Mouse (Mus musculus) frontal cortex, postnatal 36 days (tissue): Measurements from ENCODE around the gene Zfp352.
"Not testable (repeated sequence)": the region's sequence is repeated elsewhere in the genome, so short reads cannot be mapped to it uniquely, and the experiment has no call there.

Experiments used
- DNase-seq, 2 experiments: peaks; one replicate each; pipeline ENCODE4 v3.0.0; 2022; ENCODE audit warnings: low spot score in 2 of 2

The Zfp352 gene

DNA sequence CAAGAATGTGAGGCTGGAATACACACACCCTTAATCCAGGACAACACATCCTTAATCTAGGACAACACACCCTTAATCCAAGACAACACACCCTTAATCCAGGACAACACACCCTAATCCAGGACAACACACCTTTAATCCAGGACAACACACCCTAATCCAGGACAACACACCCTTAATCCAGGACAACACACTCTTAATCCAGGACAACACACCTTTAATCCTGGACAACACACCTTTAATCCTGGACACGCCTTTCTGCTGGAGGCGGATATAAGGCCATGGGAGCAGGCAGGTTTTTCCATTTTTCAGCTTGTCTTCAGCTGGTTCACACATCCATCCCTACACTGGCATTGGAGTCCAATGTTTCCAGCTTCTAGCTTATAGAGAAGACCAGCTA lies at the start of gene Zfp352:
TSS of gene Zfp352 (plus strand) at position 301 of the 400 bp plus-strand sequence.
- no peak for DNase-seq

- DNase-seq = peak; percentile 4 to 34
These were observed 47.6 kb upstream of the Zfp352 start for GRCm38 (mm10) chr4:90170890-90171483.

GRCm38 (mm10) chr4:90174036-90174435 lies 44.6 kb upstream of the Zfp352 start:
- DNase-seq = no peak

DNA sequence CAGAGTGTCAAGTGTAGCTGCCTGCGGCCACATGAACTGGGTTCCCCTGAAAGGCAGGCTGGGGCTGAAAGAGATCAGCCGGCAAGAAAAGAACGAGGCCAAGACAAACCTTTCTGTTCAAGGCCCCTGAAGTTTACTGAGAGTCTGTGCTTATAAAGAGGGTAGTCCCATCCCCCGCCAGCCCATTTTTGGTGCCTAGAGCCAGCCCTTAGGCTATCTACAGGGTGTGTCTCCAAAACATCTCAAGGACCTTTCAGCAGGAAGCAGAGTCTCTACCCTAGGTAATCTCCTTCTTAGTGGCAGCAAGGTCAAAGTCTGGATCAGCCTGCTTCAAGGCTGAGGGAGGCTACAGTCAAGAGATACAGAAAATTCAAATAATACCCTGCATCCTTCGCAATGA lies 15.2 kb upstream of the Zfp352 start:
- DNase-seq = no peak

GRCm38 (mm10) chr4:90211475-90211874 lies 7.1 kb upstream of the Zfp352 start:
- no peak for DNase-seq

GRCm38 (mm10) chr4:90212076-90212475 lies 6.5 kb upstream of the Zfp352 start:
- DNase-seq = no peak

DNA sequence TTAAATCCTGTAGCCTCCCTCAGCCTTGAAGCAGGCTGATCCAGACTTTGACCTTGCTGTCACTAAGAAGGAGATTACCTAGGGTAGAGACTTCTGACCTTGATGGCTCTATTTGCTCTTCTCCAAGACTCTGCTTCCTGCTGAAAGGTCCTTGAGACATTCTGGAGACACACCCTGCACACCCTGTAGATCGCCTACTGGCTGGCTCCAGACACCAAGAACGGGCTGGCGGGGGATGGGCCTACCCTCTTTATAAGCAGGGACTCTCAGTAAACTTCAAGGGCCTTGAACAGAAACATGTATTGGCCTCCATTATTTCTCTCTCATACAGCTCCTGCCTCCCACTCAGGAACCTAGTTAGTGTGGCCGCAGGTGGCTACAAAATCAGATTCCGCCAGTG lies 17.0 kb downstream of the Zfp352 start:
- DNase-seq = not testable (repeated sequence)

GRCm38 (mm10) chr4:90269781-90270180 lies 51.2 kb downstream of the Zfp352 start:
- no peak for DNase-seq
